Mouse (Mus musculus): Measurements from ENCODE around the gene Cpb2. TPM values are rescaled to one million over a fixed set of nuclear protein-coding genes. Genes with fewer than 3 reads are reported as not detected.

Gene Cpb2
- total RNA-seq (2022), result not detected

- DNase-seq (ENCODE audit: low spot score in 2 of 2), result no peak
These were observed at the start of gene Cpb2 for GRCm38 (mm10) chr14:75242087-75242486. Gene Cpb2 (plus strand): TSS chr14:75242287.

GRCm38 (mm10) chr14:75192427-75192826 lies 49.7 kb upstream of the Cpb2 start:
- DNase-seq (ENCODE audit: low spot score in 2 of 2), result no peak

GRCm38 (mm10) chr14:75192858-75193257 lies 49.2 kb upstream of the Cpb2 start:
- no peak for DNase-seq (ENCODE audit: low spot score in 2 of 2)

DNA sequence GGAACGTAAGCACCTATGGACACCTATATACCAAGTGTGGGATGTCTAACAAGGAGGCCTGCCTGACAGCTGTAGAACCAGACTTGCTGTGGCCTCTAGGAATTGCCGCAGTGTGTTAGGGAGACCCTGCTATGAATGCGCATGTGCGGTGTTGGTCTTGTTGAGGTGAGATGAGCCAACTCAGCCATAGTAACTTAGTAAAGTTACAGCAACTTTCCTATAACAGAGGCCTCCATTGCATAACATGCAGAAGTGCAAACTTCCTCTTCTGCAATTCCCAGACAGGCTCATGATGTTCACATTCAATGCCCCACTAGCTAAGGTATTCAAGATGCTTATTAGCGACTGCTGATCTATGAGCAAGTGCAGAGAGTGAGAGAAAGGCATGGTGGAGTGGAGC lies 46.6 kb upstream of the Cpb2 start:
- DNase-seq (ENCODE audit: low spot score in 2 of 2), result no peak

GRCm38 (mm10) chr14:75197027-75197426 lies 45.1 kb upstream of the Cpb2 start:
- DNase-seq (ENCODE audit: low spot score in 2 of 2), result peak in 1 of 2 experiments; percentile 55

- no peak for DNase-seq (ENCODE audit: low spot score in 2 of 2)
These were observed 44.4 kb upstream of the Cpb2 start for GRCm38 (mm10) chr14:75197660-75198059.

GRCm38 (mm10) chr14:75205363-75206051 lies 36.6 kb upstream of the Cpb2 start:
- DNase-seq (ENCODE audit: low spot score in 2 of 2), result no peak

DNA sequence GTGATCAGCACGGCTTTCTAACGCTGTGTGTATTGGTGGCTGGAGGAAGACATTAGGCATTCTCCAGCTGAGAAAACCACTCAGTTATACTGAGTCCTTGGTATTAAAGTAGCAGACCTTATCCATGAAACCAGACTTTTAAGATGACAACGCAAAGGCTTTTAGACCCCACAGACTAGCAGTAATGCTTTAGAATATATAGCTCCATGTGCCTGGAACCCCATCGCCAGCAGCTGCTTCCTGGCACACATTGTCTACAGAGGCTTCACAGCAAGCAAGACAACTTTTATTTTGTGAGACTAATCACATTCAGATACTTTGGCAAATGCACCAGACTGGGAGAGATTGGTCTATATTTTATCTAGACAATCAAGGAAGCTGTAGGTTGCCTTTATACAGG lies 35.8 kb upstream of the Cpb2 start:
- DNase-seq (ENCODE audit: low spot score in 2 of 2), result no peak

DNA sequence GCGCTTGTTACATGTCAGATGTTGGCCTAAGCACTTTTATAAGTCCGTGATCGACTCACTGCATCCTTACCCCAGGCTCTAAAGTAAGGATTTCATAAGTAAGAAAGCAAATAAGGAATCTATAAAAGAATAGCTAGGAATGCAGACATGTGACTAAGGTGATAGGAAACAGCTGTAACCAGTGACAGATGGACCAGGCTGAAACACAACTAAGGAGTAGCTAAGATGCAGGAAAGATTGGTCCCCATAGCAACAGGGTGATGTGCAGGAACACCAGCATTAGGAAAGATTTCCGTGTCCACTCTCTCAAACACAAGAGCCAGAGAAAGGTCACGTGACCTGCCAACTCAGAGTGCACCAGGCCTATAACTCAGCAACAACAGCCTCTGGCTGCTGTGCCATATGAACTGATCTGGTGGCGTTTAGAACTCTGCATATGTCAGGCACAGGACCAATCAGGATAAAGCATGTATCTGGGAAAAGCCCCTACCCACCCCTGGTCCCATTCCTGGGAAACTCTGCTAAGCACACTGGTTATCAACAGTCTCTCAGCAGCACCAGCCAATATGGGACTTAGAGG lies 33.4 kb upstream of the Cpb2 start:
- DNase-seq (ENCODE audit: low spot score in 2 of 2), result no peak

DNA sequence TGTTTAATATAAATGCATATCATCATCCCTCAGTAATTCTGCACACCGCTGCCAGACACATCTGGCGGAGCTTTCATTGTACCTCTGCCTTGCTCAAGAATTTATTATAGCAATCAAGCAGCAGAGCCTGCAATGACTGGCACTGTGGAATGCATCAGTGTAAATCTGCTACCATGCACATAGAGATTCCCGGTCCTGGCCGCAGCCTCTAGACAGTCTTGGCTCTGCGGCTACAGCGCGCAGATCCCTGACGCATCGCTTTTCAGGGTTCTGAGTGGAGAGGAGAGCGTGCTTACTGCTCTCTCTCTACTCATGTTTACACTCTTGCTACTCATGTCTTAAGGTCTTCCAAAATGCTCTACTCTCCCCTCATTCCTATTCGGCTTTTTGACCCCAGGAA lies 28.3 kb upstream of the Cpb2 start:
- DNase-seq (ENCODE audit: low spot score in 2 of 2), result no peak

DNA sequence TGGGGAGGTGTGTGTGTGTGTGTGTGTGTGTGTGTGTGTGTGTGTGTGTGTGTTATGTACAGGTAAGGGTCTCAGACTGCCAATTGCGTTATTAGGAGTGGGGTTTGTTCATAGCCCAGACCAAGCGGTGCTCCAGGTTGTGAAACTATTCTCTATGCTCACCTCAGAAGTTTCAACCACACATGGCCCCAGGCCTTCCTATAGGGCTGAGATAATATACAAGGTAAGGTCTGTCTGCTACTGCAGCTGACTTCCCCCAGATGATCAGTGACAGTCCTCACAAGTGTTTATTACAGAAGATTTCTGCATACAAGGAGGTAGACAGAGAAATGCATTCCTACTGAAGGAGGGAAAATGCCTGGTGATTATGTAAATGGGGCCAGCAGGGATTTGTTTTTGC lies 23.2 kb upstream of the Cpb2 start:
- no peak for DNase-seq (ENCODE audit: low spot score in 2 of 2)

DNA sequence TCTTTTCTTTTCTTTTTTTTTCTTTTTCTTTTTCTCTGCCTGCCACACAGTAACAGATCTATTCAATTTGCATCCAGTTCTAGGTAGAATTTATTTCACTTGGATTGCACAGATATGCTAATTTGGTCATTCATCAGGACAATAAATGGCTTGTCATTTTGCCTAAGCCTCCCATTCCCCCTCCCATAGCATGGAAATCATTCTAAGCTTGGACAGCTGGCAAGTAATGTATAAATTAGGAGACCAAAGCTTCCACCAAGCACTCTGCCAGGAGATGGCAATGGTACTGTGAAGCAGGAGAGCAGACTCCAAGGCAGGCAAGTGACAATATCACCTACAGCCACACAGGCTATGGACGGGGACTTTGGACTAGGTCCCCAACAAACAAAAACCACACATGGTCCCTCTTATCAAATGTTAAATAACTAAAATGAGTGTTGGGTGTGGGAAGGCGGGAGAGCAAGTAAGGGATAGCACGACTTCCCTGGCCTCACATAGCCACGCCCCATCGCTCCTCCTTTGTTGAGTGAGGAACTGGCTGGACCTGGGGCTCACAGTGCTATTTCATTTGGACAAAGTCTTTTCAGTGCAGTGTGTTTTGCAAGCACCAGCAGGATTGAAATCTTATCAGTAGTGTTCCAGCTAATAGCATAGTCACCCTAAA lies 22.7 kb upstream of the Cpb2 start:
- DNase-seq (ENCODE audit: low spot score in 2 of 2), result no peak

GRCm38 (mm10) chr14:75222386-75222785 lies 19.7 kb upstream of the Cpb2 start:
- DNase-seq (ENCODE audit: low spot score in 2 of 2), result no peak

- DNase-seq (ENCODE audit: low spot score in 2 of 2), result no peak
These were observed 14.5 kb upstream of the Cpb2 start for GRCm38 (mm10) chr14:75227453-75228084.

- DNase-seq (ENCODE audit: low spot score in 2 of 2), result peak in 1 of 2 experiments; percentile 20
These were observed 12.3 kb upstream of the Cpb2 start for GRCm38 (mm10) chr14:75229834-75230233.

DNA sequence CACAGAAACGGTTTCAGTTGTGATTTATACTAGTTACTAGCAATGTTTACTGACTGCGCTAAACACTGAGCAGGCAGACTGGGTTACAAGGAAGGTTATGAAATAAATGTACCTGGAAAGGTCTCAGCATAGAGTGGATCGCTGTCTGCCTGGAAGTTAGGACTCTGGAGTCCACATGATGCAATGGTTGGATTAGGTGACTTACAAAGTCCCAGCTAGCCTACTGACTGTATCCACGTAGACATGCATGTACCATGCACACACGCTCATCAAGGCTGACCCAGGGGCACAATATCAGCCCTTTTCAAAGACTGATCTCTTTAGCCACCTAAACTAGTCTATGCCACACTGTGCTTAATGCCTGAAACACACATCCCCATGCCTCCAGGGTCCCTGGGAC lies 9.0 kb upstream of the Cpb2 start:
- no peak for DNase-seq (ENCODE audit: low spot score in 2 of 2)

GRCm38 (mm10) chr14:75235552-75235951 lies 6.5 kb upstream of the Cpb2 start:
- no peak for DNase-seq (ENCODE audit: low spot score in 2 of 2)

DNA sequence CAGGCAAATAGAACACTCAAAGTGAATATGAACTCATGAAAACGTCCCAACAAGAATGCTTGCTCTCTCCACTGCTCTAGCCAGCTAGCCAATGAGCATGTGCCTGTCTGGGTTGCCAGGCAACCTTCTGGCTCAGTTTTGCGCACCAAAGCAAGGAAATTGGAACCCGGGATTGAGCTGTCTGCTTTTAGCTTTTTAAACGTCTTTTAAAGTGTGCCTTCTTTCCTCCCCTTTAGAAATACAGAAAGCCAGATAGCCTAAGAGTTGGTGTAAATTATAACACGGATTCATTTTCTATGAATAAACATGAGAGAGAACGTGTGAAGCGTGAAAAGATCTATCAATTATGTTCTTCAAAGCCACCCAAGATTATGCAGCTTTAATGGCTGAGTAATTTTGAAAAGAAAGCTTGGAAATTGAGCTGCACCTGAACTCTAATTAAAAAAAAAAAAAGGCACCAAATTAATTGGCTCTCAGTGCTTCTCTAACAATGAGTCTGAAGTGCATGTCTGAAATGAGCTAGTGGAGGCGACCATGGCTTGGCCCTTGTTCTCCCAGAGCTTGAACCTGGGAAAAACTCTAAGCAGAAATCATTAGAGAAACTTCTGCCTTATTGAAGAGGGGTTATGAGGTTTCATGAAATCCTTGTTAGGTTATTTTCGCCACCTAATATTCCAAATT lies 6.0 kb upstream of the Cpb2 start:
- DNase-seq (ENCODE audit: low spot score in 2 of 2), result peak; percentile 47 to 59

DNA sequence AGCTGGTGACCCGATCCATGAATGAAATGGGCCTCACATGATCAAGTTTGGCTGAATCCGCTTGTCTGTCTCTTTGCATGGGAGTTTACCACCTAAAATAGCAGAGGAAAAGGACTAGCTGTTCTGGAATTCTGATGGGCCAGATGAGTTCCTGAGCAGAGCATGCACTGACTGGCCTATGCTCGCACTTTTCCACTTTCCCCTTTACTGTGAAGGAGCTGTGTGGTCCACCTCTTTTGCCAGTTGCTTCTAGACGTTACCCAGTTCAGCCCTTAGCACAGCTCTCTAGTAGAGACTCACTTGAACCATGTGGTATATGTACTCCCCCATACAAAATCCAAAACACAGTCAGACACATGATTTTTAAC lies 5.5 kb upstream of the Cpb2 start:
- DNase-seq (ENCODE audit: low spot score in 2 of 2), result no peak

DNA sequence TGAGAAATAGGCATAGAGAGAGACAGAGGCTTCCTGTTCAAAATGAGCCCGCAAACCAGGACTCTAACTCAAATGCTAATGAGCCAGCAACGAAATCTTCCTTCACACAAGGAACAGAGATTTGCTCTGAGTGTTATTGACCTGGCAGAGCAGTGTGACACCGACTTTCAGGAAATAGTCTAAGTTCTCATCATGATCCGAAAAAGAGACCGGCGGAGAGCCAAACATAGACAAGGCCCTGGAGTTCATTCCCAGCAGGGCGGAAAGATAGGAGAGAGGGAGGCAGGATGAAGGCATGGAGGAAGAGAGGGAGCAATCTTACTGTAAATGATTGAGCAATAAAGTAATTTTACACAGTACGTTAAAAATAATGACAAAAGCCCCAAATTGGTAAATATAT lies 5.0 kb upstream of the Cpb2 start:
- no peak for DNase-seq (ENCODE audit: low spot score in 2 of 2)

DNA sequence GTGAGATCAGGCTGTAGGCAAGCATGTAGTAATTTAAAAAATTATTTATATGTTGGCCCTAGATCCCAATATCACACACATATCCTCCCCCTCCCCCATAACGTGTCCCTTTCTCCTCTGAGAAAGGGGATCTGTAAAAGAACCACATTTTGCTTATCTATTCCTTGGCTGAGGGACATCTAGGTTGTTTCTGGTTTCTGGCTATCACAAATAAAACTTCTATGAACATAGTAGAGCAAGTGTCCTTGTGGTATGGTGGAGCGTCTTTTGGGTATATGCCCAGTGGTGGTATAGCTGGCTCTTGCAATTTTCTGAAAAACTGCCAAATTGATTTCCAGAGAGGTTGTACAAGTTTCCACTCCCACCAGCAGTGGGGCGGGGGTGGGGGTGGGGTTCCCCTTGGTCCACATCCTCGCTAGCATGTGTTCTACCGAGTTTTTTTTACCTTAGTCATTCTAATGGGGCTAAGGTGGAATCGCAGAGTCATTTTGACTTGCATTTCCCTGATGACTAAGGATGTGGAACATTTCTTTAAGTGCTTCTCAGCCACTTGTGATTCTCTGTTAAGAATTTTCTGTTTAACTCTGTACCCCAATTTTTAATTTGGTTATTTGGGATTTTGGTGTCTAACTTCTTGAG lies 3.9 kb upstream of the Cpb2 start:
- DNase-seq (ENCODE audit: low spot score in 2 of 2), result no peak
